Mouse (Mus musculus) heart, embryonic 16.5 days (tissue): Measurements from ENCODE around the gene Dhx9. TPM values are rescaled to one million over a fixed set of nuclear protein-coding genes. Genes with fewer than 3 reads are reported as not detected.
"Not testable (repeated sequence)": the region's sequence is repeated elsewhere in the genome, so short reads cannot be mapped to it uniquely, and the experiment has no call there.

Source experiments
- ATAC-seq: fragments of 200-750 bp; cut with Nextera tagmentation; replicated peaks from 2 replicates; pipeline ENCODE4 v1.8.0; 2017; ENCODE audit warnings: moderate number of reproducible peaks; ENCODE audit not compliant: insufficient read depth, low FRiP score; ENCODE audit errors: extremely low read depth
- H3K27ac ChIP-seq: fragments of 300-500 bp; sonication (generic); 2 replicates; pipeline ENCODE4 v1.5.1; 2014; ENCODE audit warnings: mild to moderate bottlenecking, low read length, control low read depth, moderate library complexity
- H3K27me3 ChIP-seq: fragments of 300-500 bp; sonication (generic); 2 replicates; pipeline ENCODE4 v1.6.1; 2014; ENCODE audit warnings: low read length, mixed read lengths; ENCODE audit not compliant: control insufficient read depth, insufficient read depth
- H3K36me3 ChIP-seq: fragments of 300-500 bp; sonication (generic); 2 replicates; pipeline ENCODE4 v1.6.1; 2014; ENCODE audit not compliant: control insufficient read depth, insufficient read depth
- H3K4me1 ChIP-seq: fragments of 300-500 bp; sonication (generic); 2 replicates; pipeline ENCODE4 v1.6.1; 2014; ENCODE audit warnings: low read length, mixed read lengths; ENCODE audit not compliant: control insufficient read depth, insufficient read depth
- H3K4me2 ChIP-seq: fragments of 300-500 bp; sonication (generic); 2 replicates; pipeline ENCODE4 v1.6.1; 2014; ENCODE audit warnings: low read depth, mild to moderate bottlenecking, control low read depth, low read length
- H3K4me3 ChIP-seq: fragments of 300-500 bp; sonication (generic); 2 replicates; pipeline ENCODE4 v1.5.1; 2014; ENCODE audit warnings: mild to moderate bottlenecking, control low read depth, low read length
- H3K9ac ChIP-seq: fragments of 300-500 bp; sonication (generic); 2 replicates; pipeline ENCODE4 v1.6.1; 2014; ENCODE audit warnings: low read length, control low read depth
- H3K9me3 ChIP-seq: fragments of 300-500 bp; sonication (generic); replicated peaks from 2 replicates; pipeline ENCODE4 v1.6.1; 2016; ENCODE audit warnings: low read length; ENCODE audit not compliant: control insufficient read depth
- WGBS: fragments of 180-500 bp; shearing (Covaris S2); extraction: QIAGEN DNeasy Blood & Tissue Kit; methylation state at CpG from one replicate; pipeline ENCODE4 v1.1.7; 2014; 5-methylcytosine and 5-hydroxymethylcytosine counted together
- polyA plus RNA-seq: library from polyadenylated mRNA; unstranded; fragments of >200 nt; fragmentation: Nextera tagmentation; extraction: Ambion mirVana; gene quantifications from 2 replicates; pipeline ENCODE4 v1.2.1, GENCODE M21; 2015

Dhx9 gene
- polyA plus RNA-seq, 1 experiment from 2014 or later, result 16.0 TPM

DNA sequence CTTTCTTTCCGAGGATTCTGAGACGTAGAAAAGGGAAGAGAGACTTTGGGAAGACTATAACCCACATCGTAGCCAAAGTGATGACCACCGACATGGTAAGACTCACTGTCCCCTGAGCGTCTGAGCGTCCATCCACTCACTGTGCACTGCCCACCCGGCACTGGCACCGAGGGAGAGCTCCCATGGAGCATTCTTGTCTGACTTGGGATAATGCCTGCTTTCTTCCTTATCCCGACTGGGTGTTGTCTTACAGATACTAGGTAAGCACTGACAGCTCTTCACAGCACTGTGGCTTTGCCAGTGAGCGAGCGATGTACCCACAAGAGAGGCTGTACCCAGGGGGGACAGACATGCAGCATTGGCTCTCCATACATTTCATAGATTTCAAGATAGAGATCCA lies 49.9 kb downstream of the Dhx9 start:
- H3K9me3 ChIP-seq, result no peaks in the 10 kb centered on the region; the same call in 1 of the 2 replicates
- WGBS, result 77% methylated on average over 11 of the region's 11 CpGs
- no peak for ATAC-seq

DNA sequence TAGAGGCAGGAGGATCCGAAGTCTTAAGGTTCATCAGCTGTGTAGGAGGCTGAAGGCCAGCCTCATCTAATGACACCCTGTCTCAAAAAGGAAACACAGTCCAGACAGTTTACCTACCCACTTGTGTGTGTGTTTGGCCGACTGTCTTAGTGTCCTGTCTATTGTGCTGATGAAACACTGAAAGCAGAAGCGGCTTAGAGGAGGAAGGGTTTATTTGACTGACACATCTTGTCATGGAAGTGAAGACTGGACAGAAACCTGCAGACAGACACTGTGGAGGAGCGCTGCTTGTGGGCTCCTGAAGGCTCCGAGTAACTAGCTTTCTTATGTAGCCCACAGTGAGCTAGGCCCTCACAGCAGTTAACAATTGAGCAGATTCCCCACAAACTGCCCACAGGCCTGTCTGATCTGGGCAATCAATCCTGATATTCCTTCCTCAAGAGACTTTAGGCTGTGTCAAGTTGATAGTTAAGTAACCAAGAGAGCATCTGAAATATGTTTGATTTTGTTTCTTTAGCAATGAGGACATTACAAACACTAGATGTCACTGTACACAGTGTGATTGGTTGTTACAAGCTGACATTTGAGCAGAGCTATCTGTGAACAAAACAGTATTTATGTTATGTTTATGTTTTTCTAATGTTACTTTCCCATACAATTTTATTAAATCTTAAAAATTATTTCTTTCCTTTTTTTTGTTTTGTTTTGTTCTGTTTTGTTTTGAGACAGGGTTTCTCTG lies 53.4 kb downstream of the Dhx9 start:
- ATAC-seq, result no peak
- Histone ChIP-seq H3K36me3 (no peaks in the 10 kb centered on the region), H3K4me1 (no peaks in the 10 kb centered on the region), H3K4me3 (no peak overlapping the region), H3K9ac (no peak overlapping the region), H3K27ac (no peak overlapping the region), H3K4me2 (no peak overlapping the region), H3K27me3 (no peaks in the 10 kb centered on the region), H3K9me3 (no peaks in the 10 kb centered on the region)
- 75% methylated on average over 5 of the region's 5 CpGs for WGBS

More for the DNA sequence above, 49.9 kb downstream of the Dhx9 start:
- H3K9ac ChIP-seq, result no peak overlapping the region
- no peaks in the 10 kb centered on the region for H3K4me1 ChIP-seq
- H3K4me2 ChIP-seq, result no peak overlapping the region
- no peaks in the 10 kb centered on the region for H3K36me3 ChIP-seq
- no peak overlapping the region for H3K4me3 ChIP-seq
- no peaks in the 10 kb centered on the region for H3K27me3 ChIP-seq
- no peak overlapping the region for H3K27ac ChIP-seq

DNA sequence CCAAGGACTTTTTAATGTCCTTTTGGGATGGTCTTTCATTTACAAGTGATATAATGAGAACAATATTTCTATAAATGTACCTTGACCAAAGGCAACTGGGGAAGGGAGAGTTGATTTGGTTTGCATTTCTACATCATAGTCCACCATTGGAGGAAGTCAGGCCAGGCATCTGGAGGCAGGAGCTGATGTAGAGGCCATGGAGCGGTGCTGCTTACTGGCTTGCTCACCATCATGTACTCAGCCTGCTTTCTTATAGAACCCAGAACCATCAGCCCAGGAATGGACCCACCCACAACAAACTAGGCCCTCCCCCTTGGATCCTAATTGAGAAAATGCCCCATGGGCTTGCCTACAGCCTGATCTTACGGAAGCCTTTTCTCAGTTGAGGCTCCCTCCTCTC lies 55.1 kb downstream of the Dhx9 start:
- no peaks in the 10 kb centered on the region for H3K4me1 ChIP-seq
- no peak overlapping the region for H3K4me3 ChIP-seq
- no peaks in the 10 kb centered on the region for H3K27me3 ChIP-seq
- H3K27ac ChIP-seq, result no peak overlapping the region
- ATAC-seq, result no peak
- no peaks in the 10 kb centered on the region for H3K36me3 ChIP-seq
- no peaks in the 10 kb centered on the region for H3K9me3 ChIP-seq
- H3K4me2 ChIP-seq, result no peak overlapping the region
- no peak overlapping the region for H3K9ac ChIP-seq
- WGBS, result 88% methylated on average over 2 of the region's 2 CpGs

DNA sequence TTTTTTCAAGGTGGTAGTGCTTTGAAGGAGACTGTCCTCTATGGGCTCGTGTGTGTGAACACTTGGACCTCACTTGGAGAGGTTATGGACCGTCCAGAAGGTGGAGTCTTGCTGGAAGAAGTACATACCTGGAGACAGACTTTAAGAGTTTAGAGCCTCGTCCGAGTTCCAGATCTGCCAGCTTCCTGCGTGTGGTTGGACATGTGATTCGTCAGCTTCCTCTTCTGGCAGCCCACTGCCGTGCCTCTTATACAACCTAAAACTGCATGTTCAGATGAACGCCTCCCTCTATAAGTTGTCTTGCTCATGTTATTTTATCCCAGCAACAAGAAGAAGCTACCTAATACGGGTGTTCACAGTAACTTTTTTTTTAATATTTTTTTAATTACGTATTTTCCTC lies 55.8 kb downstream of the Dhx9 start:
- no peaks in the 10 kb centered on the region for H3K4me1 ChIP-seq
- H3K36me3 ChIP-seq, result no peaks in the 10 kb centered on the region
- 74% methylated on average over 10 of the region's 10 CpGs for WGBS
- no peaks in the 10 kb centered on the region for H3K9me3 ChIP-seq
- no peak overlapping the region for H3K27ac ChIP-seq
- H3K4me2 ChIP-seq, result no peak overlapping the region
- H3K27me3 ChIP-seq, result no peaks in the 10 kb centered on the region
- H3K9ac ChIP-seq, result no peak overlapping the region
- no peak for ATAC-seq
- no peak overlapping the region for H3K4me3 ChIP-seq

DNA sequence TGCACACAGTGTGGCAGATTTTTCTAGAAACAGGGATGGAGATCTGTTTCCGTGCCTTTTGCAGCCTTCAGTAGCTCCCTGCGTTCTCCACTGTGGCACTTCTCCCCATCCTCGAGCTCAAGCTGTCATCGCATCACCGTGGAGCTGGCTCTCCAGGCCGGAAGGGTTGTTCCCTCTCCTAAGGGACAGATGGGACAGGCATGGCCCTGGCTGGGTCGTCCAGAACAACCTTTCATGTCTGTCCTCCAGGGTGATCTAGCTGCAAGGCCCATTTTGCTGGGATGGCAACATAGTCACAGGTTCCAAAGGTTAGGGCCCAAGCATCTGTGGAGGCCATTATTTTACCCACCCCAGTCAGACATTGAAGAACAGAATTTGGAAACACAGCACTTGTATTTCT lies 56.3 kb downstream of the Dhx9 start:
- ATAC-seq, result no peak
- no peaks in the 10 kb centered on the region for H3K27me3 ChIP-seq
- 35% methylated on average over 7 of the region's 7 CpGs for WGBS

DNA sequence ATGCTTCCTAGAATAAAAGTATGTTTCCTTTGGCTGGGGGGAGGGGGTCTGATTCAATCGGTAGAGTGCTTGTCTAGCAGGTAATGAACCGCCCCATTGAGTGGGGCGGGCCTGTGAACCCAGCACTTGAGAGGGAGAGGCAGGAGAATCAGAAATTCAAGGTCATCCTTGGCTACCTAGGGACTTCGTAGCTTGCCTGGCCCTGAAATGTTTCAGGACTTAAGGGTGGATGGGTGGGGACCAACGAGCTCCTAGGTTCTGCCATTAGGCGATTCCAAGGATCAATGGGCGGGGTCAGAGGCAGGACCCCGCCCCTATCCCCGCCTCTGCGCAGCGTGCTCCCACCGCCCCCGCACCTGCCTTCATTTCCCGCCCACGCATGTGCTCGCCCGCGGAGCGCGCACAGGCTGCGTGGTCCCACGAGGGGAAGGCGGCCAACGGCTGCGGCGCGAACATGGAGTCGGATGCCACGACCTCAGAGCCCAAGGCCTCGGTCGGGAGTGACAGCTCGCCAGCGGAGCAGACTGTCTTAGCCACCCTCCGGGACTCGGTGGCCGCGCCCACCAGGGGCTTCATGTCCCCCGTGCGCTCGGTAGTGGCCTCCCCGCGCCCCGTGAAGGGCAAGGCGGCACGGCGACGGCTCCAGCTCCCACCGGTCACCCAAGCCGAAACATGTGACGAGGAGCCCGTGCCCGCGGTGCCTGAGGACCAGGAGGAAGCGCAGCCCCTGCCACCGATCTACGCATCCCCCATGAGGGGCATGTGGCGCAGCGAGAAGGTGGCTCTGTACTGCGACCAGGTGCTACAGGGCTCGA lies 62.5 kb downstream of the Dhx9 start, which contains the start of gene Shcbp1l:
Gene Shcbp1l, plus strand, starts transcription at position 393 of the 815 bp plus-strand sequence.
- no peaks in the 10 kb centered on the region; the same call in 1 of the 2 replicates for H3K9me3 ChIP-seq
- H3K9ac ChIP-seq, result peak within 1 kb of the TSS; percentile 64
- whole genome bisulfite sequencing, result 3% methylated on average over 60 of the region's 60 CpGs
- no peaks in the 10 kb centered on the region for H3K36me3 ChIP-seq
- no peak within 1 kb of the TSS for H3K27ac ChIP-seq
- ATAC-seq, result peak; percentile 76
- peak within 1 kb of the TSS; percentile 64 for H3K4me3 ChIP-seq
- peaks cover 5% of the 10 kb centered on the region for H3K4me1 ChIP-seq
- H3K27me3 ChIP-seq, result no peaks in the 10 kb centered on the region
- peak within 1 kb of the TSS; percentile 98 for H3K4me2 ChIP-seq

More for the DNA sequence above, 56.3 kb downstream of the Dhx9 start:
- Histone ChIP-seq H3K9ac (no peak overlapping the region), H3K36me3 (no peaks in the 10 kb centered on the region), H3K9me3 (no peaks in the 10 kb centered on the region), H3K27ac (no peak overlapping the region), H3K4me2 (no peak overlapping the region), H3K4me1 (no peaks in the 10 kb centered on the region), H3K4me3 (no peak overlapping the region)

DNA sequence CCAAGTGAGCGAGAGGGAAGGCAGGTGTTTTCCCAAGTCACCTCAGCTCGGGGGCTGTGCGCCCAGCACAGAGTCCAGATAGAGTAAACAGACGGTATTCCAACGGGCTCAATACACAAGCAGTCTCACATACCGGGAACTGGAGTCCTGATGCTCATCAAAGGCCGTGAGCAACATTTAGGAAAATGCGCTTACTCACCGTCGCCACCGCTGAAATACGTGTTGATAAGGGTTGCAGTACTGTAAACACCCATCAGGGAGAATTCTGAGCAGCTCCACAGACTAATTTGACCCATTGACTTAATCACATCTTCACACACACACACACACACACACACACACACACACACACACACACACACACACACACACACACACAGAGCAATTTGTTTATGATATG lies 63.2 kb downstream of the Dhx9 start:
- no peaks in the 10 kb centered on the region for H3K27me3 ChIP-seq
- peak overlapping the region; percentile 98 for H3K4me2 ChIP-seq
- H3K9ac ChIP-seq, result no peak overlapping the region; the same call in 1 of the 2 replicates
- peaks cover 5% of the 10 kb centered on the region for H3K4me1 ChIP-seq
- no peaks in the 10 kb centered on the region; the same call in 1 of the 2 replicates for H3K9me3 ChIP-seq
- no peak; the same call in 1 of the 2 replicates for ATAC-seq
- 22% methylated on average over 12 of the region's 12 CpGs for WGBS
- H3K27ac ChIP-seq, result no peak overlapping the region
- peak overlapping the region; percentile 64 for H3K4me3 ChIP-seq
- H3K36me3 ChIP-seq, result no peaks in the 10 kb centered on the region

DNA sequence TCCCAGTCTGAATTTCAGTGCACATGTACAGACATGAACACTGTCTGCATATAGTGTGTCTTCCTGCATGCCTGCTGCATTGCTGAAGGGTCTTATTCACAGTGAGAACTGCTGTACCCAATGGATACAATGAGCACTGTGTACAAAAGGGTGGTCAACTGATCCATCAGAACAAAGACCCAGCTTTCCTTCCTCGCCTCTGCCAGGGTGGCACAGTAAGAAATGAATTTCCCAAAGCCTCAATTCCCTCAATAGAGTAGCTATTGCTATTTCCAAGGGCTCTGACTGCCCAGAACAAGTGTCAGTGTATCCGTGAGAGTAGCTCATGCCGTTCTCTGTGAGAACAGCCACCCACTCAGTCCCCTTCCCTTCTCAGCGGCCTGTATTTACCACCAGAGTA lies 69.7 kb downstream of the Dhx9 start:
- 80% methylated on average over 4 of the region's 4 CpGs for WGBS
- not testable (repeated sequence) for H3K4me2 ChIP-seq, H3K9ac ChIP-seq, H3K4me1 ChIP-seq, H3K36me3 ChIP-seq, H3K9me3 ChIP-seq, ATAC-seq, H3K27ac ChIP-seq, H3K27me3 ChIP-seq, H3K4me3 ChIP-seq

DNA sequence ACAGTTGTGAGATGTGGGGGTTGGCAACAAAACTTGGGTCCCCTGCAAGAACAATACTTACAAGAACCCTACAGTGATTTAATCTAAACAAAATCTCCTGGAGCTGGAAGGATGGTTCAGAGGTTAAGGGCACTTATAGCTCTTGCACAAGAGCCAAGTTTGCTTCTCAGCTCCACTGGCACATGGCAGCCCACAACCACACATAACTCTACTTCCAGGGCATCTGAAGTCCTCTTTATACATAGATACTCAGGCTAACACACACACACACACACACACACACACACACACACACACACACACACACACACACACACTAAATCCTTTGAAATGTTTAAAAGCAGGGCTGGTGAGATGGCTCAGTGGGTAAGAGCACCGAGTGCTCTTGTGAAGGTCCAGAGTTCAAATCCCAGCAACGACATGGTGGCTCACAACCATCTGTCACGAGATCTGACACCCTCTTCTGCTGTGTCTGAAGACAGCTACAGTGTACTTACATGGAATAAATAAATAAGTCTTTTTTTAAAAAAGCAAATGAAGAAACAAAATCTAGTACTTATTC lies 71.1 kb downstream of the Dhx9 start:
- not testable (repeated sequence) for H3K9ac ChIP-seq, H3K4me3 ChIP-seq, H3K4me2 ChIP-seq, H3K27ac ChIP-seq, H3K9me3 ChIP-seq, H3K36me3 ChIP-seq, ATAC-seq, H3K27me3 ChIP-seq, H3K4me1 ChIP-seq
- WGBS, result 87% methylated on average over 3 of the region's 3 CpGs
